ENCODE assay signal across 11 mouse cellular contexts in the genomic region with DNA sequence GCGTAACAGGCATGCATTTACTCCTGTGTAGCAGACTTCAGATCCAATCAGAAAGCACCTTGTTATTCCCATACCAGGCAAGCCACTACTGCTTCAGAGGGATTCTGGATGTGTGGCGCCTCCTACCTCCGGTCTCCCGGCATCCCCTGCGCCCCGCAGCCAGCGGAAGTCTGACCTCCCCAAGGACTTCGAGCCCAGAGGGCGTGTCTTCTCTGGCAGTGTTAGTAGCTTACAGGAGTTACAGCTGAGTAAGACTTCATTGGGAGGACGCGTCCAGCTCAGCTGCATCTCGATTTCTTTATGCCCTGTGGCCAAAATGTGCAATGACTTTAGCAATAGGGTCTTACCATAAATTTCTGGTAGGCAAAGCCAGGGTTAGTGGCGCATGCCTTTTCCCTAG. TPM values are rescaled to one million over a fixed set of nuclear protein-coding genes. Genes with fewer than 3 reads are reported as not detected.
DNase-seq lines count a peak whose midpoint lies in the region; ATAC-seq and TF ChIP-seq lines count a peak whose summit lies in the region.
"Had no signal": no experiment of that assay in that cellular context is flagged by ENCODE, and none has a peak within 500 bp of the region (broad histone marks: within the 10 kb centered on the region; RNA-seq: fewer than 3 reads in every experiment).

No protein-coding gene starts in this region.

- no peak overlapping the region for H3K9ac ChIP-seq in lung, embryonic 16.5 days (ENCODE audit: low read length)
- H3K9ac ChIP-seq in limb, embryonic 13.5 days = no peak overlapping the region
- H3K9ac ChIP-seq: liver, embryonic 15.5 days had no signal

- DNase-seq in adrenal gland, adult 2 months = peak; percentile 56
- no peak for DNase-seq in adrenal gland, adult 18-20 months (ENCODE audit: low spot score in 2 of 2)
- no peak for DNase-seq in lung, adult 2 months
- DNase-seq in yolk sac, embryonic 10.5 days (ENCODE audit: low spot score) = peak; percentile 87
- DNase-seq in right cerebral cortex, postnatal 10 days (ENCODE audit: low spot score in 2 of 2) = no peak
- DNase-seq in cerebellum, adult 11-12 months = no peak
- DNase-seq: right cerebral cortex, postnatal 4 days had no signal

- no peaks in the 10 kb centered on the region for H3K36me3 ChIP-seq in lung, embryonic 16.5 days (ENCODE audit: control insufficient read depth, insufficient read depth, low read length)
- H3K36me3 ChIP-seq in limb, embryonic 13.5 days = no peaks in the 10 kb centered on the region
- H3K36me3 ChIP-seq: liver, embryonic 15.5 days had no signal

- H3K27me3 ChIP-seq in lung, embryonic 16.5 days (ENCODE audit: control insufficient read depth, insufficient read depth, low read depth, low read length) = no peaks in the 10 kb centered on the region
- no peaks in the 10 kb centered on the region for H3K27me3 ChIP-seq in limb, embryonic 13.5 days
- H3K27me3 ChIP-seq: liver, embryonic 15.5 days had no signal

- TF ChIP-seq POLR2A in lung, adult 2 months (IDR thresholded peaks at IDR 0.05; ENCODE audit: borderline replicate concordance, extremely low read depth, low read depth, low read length) = no peak

- H3K4me2 ChIP-seq in lung, embryonic 16.5 days (ENCODE audit: low read depth, low read length) = 0 out of 2 replicates have a peak overlapping the region, but pooled peaks have one; percentile 3
- 0 out of 2 replicates have a peak overlapping the region, but pooled peaks have one; percentile 3 for H3K4me2 ChIP-seq in limb, embryonic 13.5 days (replicated peaks)
- H3K4me2 ChIP-seq: liver, embryonic 15.5 days had no signal

- no peak overlapping the region for H3K27ac ChIP-seq in lung, embryonic 16.5 days (ENCODE audit: low read length)
- no peak overlapping the region for H3K27ac ChIP-seq in limb, embryonic 13.5 days
- H3K27ac ChIP-seq: liver, embryonic 15.5 days had no signal

- 0 out of 2 replicates have a peak, but pooled peaks cover 3% of the 10 kb centered on the region for H3K4me1 ChIP-seq in lung, embryonic 16.5 days (replicated peaks; ENCODE audit: control insufficient read depth, insufficient read depth, low read length)
- no peaks in the 10 kb centered on the region for H3K4me1 ChIP-seq in lung, adult 2 months (ENCODE audit: control insufficient read depth, insufficient read depth, low read length)
- H3K4me1 ChIP-seq in limb, embryonic 13.5 days = peaks cover 13% of the 10 kb centered on the region; the same call in 1 of the 2 replicates

- H3K9me3 ChIP-seq in lung, embryonic 16.5 days (ENCODE audit: control insufficient read depth, low read length) = no peaks in the 10 kb centered on the region
- H3K9me3 ChIP-seq in limb, embryonic 13.5 days = no peaks in the 10 kb centered on the region
- H3K9me3 ChIP-seq: liver, embryonic 15.5 days had no signal

- WGBS in lung, embryonic 16.5 days = 64% methylated on average over 13 of the region's 13 CpGs
- WGBS in lung, adult 2 months = 52% methylated on average over 13 of the region's 13 CpGs
- 62% methylated on average over 13 of the region's 13 CpGs for WGBS in limb, embryonic 13.5 days

- H3K4me3 ChIP-seq in lung, embryonic 16.5 days (ENCODE audit: low read length) = no peak overlapping the region
- no peak overlapping the region for H3K4me3 ChIP-seq in lung, adult 2 months (replicated peaks; ENCODE audit: extremely low read depth, low read depth, low read length)
- no peak overlapping the region for H3K4me3 ChIP-seq in limb, embryonic 13.5 days
- H3K4me3 ChIP-seq: liver, embryonic 15.5 days; myocyte had no signal

- TF ChIP-seq CTCF in lung, adult 2 months (IDR thresholded peaks at IDR 0.05; ENCODE audit: insufficient read depth, low read length) = no peak

- peak; percentile 38; the same call in 1 of the 2 replicates for ATAC-seq in lung, embryonic 16.5 days (ENCODE audit: low read depth)
- ATAC-seq in limb, embryonic 13.5 days (ENCODE audit: low FRiP score, low read depth) = no peak

RNA-seq across cellular contexts. Expression of gene Socs5, which starts 50.3 kb away (rescaled TPM):
- total RNA-seq in adrenal gland, adult 2 months (2021) = 10 to 100 TPM; 60.2 to 96.4 TPM
- polyA plus RNA-seq in adrenal gland, adult 2 months (2012; rRNA removed) = 63.5 and 68.3 TPM in 2 replicates
- total RNA-seq in adrenal gland, adult 18-20 months (2021) = 10 to 100 TPM; 71.3 to 76.9 TPM
- 10.5 and 11.6 TPM in 2 replicates for polyA plus RNA-seq in lung, embryonic 16.5 days (2015; fragmentation: Nextera tagmentation; extraction: Ambion mirVana)
- 16.2 and 17.9 TPM in 2 replicates for polyA plus RNA-seq in lung, adult 2 months (2012; rRNA removed)
- 15.9 and 16.2 TPM in 2 replicates for polyA plus RNA-seq in limb, embryonic 13.5 days (2015; fragmentation: Nextera tagmentation; extraction: Ambion mirVana)

Comparison
In these comparisons a context has a peak if more than half of its experiments do, and no peak if none do; other contexts are left out.
1. DNase-seq: peak in adrenal gland, adult 2 months (single experiment) and yolk sac, embryonic 10.5 days (single experiment); none in adrenal gland, adult 18-20 months (0 of 2), lung, adult 2 months (single experiment), right cerebral cortex, postnatal 10 days (0 of 2) and cerebellum, adult 11-12 months (single experiment).